Mouse (Mus musculus) layer of hippocampus, postnatal 25 days (tissue): ENCODE measurements around the gene Klhl32. TPM values are rescaled to one million over a fixed set of nuclear protein-coding genes. Genes with fewer than 3 reads are reported as not detected.

Experiments
- DNase-seq, 2 experiments: peaks; one replicate each; pipeline ENCODE4 v3.0.0; 2022; ENCODE audit warnings: mixed read lengths in 2 of 2, low spot score in 1 of 2; ENCODE audit errors: extremely low spot score in 1 of 2
- total RNA-seq, 2 experiments: library from RNA; stranded (reverse); gene quantifications; 2 replicates each; pipeline ENCODE4 v1.2.3; 2021

Gene Klhl32
- total RNA-seq, 2 experiments from 2014 or later = 14.7 to 18.1 TPM

DNA sequence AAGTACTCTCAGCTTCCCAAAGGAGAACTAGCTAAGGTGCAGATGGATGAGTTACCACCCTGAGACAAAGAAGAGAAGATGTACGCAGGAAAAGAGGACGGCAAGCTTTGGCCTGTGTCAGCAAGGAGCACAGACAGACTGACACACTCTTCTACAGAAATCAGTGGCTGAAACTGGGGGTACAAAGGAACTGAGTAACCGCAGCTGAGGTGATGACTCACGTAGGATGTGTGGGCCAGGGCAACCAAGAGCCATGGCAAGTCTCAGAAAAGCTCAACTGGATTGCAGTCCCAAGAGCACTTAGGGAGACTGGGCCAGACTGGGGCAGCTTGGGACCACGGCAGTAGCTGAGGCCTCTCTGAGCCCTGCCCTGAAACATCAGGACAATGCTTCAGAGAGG lies 53.6 kb downstream of the Klhl32 start:
- no peak for DNase-seq

DNA sequence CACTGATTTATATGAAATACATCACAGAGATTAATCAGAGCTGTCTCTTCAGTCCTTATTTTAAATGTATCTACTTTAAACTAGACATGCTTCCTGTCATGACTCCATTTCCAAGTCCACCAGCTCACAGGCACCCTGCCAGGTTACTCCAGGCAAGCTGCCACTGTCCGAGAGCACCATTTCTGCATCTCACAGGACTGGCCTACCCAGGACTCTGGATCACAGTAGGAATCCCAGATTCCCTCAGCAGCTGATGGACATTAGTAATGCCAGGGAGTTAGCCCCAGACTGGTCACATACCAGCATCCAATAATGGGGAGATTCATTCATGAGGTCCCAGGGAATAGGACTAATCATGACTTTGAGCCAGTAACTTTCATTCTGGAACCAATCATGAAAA lies 54.7 kb downstream of the Klhl32 start:
- peak in 1 of 2 experiments; percentile 33 for DNase-seq

DNA sequence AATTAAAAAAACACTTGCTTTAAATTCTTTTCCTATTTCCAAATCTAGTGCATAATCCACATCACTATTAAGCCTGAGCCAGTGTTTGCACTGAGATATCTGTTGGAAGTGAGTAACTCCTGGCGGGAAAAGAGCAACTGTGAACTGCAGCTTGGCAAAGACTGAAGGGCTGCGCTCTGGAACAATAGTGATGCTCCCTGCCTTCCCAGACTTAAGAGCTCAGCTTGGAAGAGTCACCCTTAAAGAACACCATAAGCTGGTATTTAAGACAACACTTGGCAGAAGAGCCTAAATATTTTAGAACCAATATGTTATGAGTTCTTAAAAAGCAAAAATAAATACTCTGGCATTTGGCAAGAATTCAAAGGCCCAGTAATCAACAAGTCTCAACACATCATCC lies 55.7 kb downstream of the Klhl32 start:
- no peak for DNase-seq

DNA sequence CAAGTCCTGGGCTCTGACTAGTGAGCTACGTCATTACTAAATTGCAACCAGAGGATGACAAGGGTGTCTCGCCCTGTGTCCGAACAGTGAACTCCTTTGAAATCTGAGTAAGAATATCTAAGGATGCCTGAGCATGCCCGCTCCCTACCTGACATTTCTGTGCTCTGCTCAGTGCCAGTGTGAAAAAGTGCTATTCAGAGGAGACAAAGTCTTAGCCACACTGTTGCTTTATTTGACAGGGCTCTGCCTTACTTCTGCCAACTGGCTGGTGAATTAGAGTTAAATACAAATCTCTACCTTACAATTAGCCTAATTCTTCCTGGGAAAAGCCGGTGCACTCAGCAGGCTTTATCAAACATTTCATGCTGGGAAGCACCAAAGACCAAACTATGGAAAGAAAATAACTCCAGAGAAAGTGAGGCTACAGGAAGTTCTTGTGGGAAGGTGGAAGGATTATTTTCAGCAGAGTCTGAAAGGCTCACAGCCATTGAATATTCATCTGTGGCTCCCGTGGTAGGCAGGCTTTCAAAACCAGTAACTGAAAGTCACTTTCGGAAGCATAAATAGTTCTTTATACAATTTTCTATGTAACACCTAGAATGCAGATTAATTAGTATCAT lies 57.1 kb downstream of the Klhl32 start:
- no peak for DNase-seq

DNA sequence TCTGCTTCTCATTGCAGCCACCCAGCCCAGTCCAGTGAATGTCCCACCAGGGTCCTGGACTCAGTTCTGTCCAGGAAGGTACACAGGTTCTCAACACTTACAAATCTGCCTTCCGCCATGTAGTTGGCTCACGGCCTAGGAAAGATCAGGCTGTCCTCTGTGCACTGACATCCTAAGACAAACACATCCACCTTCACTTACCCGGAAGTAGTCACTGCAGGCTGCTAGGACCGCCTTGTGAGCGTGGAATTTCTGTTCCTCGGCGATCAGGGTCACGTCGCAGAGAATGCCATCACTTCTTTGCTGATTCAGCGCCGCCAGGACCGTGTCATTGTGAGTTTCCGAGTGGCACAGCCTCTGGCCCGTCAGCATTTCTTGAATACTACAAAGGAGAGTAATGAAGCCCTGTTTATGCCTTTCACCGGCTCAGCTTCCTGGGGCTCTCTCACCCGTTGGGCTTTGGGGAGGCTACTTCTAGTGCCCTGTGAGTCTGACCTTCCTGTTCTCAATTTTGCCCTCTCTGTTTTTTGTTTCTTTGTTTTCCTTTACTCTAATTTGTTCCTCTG lies 58.4 kb downstream of the Klhl32 start:
- DNase-seq = no peak

DNA sequence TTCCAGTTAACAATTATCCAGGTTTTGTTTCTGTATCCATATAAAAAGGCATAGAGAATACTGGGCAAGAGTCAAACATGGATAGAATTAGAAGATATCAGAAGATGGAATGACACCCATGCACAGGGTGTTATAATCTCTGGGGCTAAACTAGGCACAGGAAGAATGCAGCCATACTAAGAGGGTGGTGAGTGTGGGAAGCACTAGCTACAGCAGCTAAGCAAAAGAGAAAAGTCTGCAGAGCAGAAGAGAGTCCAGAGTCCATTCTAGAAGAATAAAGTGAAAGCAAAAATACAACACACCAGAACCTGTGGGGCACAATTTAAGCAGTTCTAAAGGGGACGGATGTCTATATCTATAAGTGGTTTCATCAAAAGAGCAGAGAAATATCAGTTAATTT lies 61.6 kb downstream of the Klhl32 start:
- DNase-seq = no peak

DNA sequence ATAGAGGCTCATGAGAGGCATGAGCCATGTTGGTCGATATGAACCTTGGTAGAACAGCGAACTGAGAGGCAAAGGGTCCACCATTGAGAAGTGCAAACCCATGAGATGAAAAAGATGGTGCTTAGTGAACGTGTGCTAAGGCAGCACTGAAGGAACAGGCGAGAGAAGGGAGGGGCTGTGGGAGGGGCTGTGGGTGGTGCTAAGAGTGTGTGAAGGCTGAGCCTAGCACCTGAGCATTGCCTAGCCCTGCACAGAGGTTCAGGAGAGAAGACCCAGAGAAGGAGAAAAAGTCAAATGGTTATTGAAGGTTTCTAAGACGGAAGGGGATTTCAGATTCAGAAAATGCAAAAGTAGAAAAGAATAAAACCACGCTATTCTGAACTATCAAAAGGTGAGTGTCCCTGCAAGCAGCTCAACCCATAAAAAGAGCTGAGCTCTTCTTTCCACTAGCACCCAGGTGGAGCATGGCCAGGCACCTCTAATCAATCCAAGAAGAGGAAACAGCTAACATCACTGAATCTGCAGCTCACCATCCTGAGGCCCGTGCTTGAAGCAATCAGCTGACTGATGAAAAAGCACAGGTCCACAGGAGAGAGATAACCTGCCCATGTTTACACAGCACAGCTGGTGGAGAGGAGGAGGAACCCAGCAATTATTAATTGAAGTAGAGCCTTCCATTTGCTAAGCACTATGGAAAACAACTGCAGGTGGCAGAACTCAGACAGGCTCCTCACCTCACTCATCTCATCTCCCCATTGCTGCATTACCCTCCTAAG lies 65.0 kb downstream of the Klhl32 start:
- DNase-seq = no peak

DNA sequence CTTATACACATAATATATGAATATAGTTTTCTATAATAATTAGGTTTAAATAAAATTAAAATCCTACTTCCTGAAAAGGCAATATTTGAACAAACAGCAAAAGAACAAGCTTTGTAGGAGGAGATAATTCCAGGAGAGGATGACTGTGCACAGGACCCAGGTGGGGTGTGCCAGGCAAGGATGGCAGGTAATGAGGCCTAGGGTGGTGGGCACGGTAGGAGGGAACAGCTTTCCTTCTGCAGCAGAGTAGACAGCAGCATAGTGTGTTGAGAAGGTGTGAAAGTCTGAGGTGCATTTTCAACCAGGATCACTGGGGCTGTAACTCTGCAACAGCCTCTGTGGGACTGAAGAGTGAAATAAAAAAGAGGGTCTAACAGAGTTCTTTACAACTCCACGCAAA lies 85.0 kb downstream of the Klhl32 start:
- DNase-seq = no peak

DNA sequence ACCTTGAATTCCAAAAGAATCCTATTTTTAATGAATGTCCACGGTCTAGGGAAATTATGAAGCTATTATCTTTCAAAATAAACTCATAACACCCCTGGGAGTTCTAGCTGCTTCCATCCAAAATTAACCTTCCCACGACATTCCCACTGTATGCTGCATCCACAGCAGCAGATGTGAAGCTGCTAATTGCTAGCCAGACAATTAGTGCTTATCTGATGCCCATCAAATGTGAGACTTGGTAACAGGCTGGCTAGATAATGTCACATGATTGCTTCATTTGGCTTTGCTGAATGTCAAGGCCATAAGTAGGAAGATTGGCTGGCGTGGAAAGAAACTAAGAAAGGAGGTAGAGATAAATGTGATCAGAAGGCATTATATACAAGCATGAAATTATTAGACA lies 85.5 kb downstream of the Klhl32 start:
- no peak for DNase-seq

DNA sequence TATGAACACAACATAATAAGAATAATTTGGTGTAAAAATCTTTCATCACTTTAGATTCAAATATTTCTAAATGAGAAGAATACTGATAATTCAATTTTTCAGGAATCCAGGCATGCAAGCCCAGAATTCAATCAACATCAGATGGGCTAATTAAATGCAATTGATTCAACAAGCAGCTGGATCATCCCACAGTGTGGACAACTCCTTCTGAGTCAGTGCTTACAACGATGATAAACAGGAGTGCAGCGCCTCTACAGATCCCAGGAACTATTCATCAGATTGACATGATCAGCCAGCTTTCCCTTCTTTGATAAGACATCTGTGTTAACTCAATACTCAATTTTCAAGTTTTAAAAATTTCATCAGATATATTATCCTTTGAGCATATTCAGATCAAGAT lies 86.4 kb downstream of the Klhl32 start:
- no peak for DNase-seq

DNA sequence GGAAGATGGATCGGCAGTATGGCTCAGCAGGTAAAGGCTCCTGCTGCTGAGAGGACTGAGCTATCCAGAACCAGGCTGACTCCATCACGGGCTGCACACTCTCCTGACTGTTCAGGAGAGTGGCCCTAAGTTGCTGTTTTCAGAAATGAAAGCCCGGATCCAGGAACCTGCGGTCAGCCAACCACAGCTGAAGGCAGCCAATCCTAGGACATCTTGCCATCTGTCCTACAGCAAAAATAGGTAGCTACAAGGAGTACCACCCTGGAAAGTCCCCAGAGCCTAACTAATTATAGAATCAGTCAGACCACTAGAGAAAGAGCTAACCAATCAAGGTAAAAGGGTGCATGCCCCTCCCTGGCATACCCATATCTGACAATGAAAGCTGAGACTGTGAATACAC lies 87.5 kb downstream of the Klhl32 start:
- no peak for DNase-seq

DNA sequence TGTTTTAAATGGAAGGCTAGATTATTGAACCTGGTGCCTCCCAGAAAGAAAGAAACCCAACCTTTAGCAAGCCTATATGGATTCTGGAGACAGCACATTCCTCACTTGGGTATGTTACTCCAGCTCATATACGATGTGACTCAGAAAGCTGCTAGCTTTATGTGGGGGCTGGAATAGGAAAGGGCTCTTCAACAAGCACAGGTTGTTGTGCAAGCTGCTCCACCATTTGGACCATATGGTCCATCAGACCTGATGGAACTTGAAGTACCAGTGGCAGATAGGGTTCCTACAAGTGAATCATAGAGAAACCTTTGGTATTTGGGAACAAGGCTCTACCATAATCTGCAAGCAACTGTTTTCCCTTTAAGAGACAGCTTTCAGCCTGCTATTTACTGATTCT lies 92.0 kb downstream of the Klhl32 start:
- peak; percentile 22 to 40 for DNase-seq

DNA sequence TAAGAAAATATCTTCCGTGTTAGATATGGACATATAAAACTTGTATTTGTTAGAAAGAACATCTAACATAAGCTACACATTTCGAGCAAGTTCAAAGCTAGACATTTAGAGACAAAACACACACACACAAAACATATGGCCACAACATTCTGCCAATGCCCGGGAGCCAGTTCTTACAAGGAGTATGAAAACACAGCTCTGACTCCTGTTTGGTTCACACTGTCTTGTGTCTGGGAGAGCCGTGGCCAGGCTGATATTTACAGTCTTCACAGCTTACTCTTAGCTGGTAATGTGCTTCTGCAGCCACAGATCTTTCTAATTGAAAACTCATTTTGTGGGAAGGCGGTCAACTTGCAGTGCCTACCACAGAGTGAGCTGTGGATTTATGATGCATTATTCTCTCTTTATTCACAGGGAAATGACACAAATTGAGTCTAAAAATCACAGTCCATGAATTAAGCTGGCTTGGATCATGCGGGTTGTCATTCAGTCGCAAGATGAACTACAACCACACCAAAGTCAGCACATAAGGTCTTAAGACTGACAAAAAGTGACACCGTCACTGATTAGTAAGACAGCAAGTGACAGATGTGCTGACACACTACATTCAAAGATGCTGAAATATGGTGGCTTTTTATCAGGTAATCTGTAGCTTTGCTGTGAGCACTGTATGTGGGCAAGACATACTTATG lies 98.3 kb downstream of the Klhl32 start:
- no peak for DNase-seq

DNA sequence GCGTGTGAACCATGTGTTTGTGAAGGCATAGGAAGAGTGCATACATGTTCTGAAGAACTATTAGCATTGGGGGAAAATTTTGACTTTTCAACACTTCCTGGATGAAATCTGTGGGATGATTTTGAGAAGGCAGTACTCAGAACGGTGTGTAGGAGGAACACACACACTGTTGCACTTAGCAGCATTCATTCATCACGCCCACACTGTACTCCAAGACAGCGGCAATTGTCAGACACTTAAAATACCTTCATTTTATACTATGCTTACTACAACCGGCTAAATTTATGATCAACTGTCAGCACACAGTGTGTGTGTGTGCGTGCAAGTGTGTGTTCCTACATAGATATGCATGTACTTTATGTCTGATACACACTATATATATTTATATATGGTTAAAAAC lies 113.8 kb downstream of the Klhl32 start:
- DNase-seq = no peak

DNA sequence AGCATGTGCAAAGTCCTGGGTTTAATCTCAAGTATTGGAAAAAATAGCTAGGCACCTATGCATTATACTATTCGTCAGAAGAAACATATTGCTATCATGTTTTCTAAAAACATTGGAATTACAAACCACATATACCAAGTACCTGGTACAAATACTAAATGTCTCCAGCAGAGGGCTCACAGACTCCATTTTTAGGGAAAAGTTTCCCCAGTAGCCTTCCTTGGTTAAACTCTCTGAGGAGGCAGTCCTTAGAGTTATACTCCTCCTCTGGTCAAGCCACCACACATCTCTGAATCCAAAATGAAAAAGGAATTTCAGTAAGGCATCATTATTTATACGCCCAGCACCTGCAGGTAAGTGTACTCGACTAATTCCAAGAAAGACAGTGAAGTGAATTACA lies 130.1 kb downstream of the Klhl32 start:
- DNase-seq = peak in 1 of 2 experiments; percentile 65

DNA sequence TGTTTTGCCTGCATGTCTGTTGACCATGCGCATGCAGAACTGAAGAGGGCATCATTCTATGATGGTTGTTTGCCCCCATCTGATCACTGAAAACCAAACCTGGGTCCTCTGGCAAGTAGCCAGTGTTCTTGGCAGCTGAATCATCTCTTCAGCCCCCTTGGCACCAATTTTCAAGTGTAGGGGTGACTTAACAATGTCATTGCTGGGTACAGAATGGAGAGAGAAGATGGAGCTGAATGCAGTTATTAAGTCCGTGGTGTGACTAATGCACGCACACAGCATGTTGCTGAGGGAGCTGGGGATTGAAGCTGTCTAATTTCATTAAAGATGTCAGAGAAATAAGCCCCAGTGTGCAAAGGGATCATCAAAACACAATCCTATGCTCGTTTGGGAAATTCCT lies 135.4 kb downstream of the Klhl32 start:
- DNase-seq = no peak

DNA sequence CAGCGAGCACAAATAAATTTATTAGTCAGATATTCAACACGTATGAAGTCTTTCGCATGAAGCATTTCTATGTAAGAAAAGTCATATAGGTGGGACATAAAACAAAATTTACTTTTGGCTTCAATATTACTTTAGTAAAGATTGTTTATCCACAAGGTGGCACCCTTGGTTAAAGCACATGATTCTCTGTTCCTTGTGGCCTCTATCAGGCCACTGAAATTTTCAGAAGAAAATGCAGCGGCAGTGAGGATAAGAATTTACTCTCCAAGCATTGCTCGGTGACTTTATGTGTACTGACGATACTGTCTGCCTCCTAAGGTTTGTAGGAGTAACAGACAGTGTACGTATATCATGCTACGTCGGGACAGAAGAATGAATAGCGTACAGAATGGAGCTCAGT lies 136.6 kb downstream of the Klhl32 start:
- DNase-seq = no peak

DNA sequence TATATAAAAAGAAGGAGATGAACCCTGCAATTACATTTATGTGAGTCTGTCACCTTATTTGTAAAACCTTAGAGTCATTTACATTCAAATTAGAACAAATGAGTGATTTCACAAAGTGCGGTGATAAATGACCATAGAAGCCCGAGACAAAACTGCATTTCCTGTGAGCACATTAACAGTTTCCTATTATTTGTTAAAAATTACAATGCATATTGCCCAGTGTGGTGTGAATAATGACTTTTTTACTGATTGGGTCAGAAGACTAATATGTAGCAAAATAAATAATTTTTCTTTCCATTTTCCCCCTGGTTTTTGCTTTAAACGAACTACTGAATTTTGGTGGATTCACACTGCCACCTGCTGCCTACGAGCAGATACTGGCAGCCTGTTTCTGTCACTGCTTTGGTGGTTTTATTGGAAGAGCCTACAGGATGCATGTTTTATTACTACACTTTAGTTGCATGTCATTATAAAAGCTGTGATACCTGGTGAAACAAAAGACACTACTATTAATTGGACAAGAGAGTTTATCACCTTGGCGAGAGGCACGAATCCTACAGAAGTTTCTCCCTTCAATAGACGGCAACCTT lies 152.3 kb downstream of the Klhl32 start:
- DNase-seq = peak in 1 of 2 experiments; percentile 24

DNA sequence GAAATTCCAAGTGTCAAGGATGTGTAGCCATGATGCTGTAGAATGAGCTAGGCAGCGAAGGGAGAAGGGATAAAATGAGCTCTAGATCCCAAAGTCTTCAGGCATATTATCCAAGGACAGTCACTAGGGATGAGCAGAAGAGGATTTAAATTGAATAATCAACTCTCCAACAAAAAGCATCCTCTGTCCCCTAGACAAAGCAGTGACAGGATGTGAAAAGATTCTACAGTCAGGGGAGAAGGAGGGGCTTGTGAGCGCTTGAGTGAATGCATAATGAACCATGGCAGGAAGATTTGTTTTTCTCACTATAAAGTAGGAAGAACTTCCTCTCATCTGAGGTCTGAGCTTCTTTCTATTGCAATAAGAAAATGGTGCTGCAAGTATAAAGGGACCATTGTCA lies 170.8 kb downstream of the Klhl32 start:
- DNase-seq = no peak

DNA sequence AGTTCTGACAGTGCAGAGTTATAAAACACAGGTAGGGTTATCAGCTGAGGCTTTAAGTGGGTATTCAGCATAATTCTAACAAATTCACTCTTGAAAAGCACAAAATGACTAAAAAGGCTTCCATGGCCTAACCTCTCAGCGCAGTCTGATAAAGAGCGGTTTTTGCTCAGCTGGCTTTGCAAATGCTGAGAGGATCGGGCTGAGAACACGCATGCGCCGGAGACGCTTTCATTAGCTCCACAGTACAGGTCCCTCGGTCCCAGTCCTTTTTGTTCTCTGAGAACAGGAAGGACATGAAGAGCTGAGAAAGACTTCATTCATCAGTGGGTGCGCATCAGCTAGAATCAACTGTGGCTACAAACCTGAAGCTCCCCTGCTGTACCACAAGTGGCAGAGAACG lies 180.9 kb downstream of the Klhl32 start:
- no peak for DNase-seq

DNA sequence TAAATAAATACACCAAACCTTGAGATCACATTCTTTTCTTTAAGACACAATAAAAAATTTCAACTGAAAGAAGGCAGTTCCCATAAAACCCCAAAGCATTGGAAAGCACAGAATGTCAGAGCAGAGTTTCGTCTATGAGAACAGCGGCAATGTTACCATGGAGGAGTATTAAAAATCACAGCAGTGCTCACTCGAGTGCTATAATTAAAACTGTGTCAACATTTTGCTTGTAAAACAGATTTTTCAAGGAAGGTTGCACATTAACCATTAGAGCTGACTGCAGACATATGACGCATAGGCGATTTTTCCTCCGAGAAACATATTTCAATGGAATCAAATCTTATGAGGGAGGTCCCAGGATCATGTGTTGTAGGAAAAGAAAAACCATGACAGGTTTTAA lies 191.7 kb downstream of the Klhl32 start:
- DNase-seq = no peak
